Mouse (Mus musculus) brain, adult 10 weeks (tissue): ENCODE data around the gene Taco1. TPM values are rescaled to one million over a fixed set of nuclear protein-coding genes. Genes with fewer than 3 reads are reported as not detected.

Experiments used
- polyA plus RNA-seq: library from polyadenylated mRNA; stranded (reverse); fragments of 350-450 nt; fragmentation: Illumina TruSeq; extraction: RNeasy Lipid Tissue Mini Kit (QIAGEN cat#74804); gene quantifications from one replicate; pipeline ENCODE4 v1.2.3, GENCODE M21; 2015; ENCODE audit warnings: low read depth, low replicate concordance

Gene Taco1
- 20.1 TPM for polyA plus RNA-seq

DNA sequence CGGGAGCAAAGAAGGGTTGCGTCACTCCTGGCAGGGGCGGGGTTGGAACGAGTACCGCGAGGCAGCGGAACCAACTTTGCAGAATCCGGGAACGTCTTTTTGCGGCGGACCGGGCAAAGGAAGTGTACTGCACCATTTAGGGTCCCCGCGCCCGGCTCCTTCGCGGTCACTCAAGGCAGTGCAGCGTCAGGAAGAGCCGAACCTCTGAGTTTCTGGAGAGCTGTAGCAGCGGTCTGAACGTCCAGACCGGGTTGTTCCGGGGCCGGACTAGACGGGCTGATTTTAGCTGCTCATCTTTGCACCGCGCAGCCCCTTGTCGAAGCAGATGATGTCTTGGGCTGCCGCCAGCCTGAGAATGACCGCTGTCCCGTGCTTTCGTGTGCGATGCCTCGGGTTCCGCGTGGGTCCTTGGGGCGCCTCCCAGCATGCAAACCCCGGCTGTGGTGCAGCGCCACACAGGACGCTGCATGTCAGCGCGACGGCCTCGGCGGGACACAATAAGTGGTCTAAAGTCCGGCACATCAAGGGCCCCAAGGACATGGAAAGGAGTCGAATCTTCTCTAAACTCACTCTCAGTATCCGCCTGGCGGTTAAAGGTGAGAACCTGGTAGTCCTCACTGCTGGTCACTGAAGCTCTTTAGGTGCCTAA is at the start of gene Taco1:
Taco1 (plus strand) TSS at position 139 of the 649 bp plus-strand sequence.

DNA sequence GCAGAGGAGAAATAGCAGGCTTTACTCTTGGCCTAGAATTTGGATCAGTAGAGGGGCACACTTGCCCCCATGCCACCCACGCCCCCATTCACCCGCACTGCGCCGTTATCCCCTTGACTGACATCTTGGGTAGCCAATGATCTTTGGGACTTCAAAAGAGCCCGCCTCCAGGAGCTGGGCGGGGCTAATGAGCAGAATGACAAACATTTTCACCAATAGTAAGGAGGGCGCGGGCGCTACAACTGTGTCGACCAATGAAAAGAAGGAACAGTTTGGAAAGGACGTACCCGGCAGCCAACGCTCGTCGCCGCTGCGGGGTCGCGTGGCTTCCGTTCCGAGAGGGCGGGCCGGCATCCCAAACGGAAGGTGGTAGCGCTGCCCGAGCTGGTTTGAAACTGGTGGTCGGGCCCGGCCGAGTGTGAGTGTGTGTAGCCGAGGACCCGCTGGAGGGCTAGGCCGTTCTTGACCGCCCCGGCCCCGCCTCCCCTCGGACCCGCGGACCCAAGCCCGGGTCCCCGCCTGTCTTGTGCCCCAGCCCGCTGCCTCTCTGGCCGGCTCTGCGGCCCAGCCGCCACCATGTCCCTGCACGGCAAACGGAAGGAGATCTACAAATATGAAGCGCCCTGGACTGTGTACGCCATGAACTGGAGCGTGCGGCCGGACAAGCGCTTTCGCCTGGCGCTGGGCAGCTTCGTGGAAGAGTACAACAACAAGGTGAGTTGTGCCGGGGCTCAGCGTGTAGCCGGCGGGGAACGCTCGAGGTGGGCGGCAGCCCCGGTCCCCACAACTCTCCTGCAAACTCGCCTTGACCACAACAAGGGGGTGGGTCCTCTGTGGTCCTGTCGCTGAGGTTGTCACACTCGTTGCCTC is 29.1 kb upstream of the Taco1 start, which contains the start of gene Dcaf7:
Dcaf7 (plus strand) TSS at position 325 of the 870 bp plus-strand sequence.

DNA sequence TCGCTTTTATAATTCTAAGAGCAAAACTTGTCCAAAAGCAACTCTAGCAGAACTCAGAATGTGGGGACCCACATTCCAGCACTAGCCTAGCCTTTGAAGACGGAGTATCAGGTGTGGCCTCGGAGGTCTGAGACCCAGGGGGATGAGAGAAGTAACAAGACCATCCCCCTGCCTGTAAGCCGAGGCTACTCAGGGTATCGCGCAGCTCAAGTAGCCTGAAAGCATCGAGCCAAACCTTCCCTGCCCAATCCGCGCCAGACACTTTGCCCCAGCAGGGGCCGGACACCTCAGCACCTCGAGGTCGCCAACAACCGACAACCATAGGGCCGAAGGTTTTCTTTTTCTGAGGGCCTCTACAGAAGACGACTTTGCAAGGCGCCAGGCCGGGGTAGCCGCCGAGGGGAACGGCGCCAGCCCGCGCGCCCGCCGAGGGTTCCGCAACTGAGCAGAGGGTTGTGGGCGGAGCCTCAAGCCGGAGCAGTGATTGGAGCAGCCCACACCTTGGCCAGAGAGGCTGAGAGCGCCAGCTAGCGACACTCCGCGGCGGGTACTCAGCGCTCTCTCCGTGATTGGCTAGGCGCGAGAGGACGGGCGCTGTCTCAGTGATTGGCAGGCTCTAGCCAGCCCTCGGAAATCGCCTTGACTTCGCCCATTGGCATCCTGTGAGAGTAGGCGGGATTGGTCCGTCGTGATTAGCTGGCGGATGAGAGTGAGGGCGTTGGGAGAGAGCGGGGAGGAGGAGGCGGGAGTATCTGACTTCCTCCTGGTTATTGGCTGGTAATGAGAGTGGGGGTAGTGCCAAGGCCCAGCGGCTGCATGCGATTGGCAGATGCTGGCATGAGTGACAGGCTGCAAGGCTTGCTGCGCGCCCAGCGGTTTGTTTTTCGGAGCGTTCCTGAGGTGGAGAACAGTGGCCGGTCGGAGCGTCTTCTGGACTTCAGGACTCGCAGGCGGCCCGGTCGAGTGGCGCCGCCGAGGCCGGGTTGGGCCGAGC is 18.1 kb downstream of the Taco1 start, which contains the start of gene Map3k3:
Map3k3 (plus strand) TSS at position 906 of the 994 bp plus-strand sequence.

Other genes with a start within 250 kb of the Taco1 start
- 60.4 TPM for gene Cyb561, start 112.7 kb upstream of the Taco1 start, polyA plus RNA-seq
- 11.6 TPM for gene Ace, start 98.1 kb upstream of the Taco1 start, polyA plus RNA-seq
- not detected for gene Ace3, start 71.4 kb upstream of the Taco1 start, polyA plus RNA-seq
- 1.1 TPM for gene Kcnh6, start 57.9 kb upstream of the Taco1 start, polyA plus RNA-seq
- 80.7 TPM for gene Dcaf7, start 29.2 kb upstream of the Taco1 start, polyA plus RNA-seq
- 21.4 TPM for gene Map3k3, start 18.6 kb downstream of the Taco1 start, polyA plus RNA-seq
- gene Gm10840, start 94.8 kb downstream of the Taco1 start, polyA plus RNA-seq = not detected
- 78.9 TPM for gene Limd2, start 94.8 kb downstream of the Taco1 start, polyA plus RNA-seq
- gene Strada, start 136.1 kb downstream of the Taco1 start, polyA plus RNA-seq = 23.9 TPM
- 100 TPM for gene Ccdc47, start 150.3 kb downstream of the Taco1 start, polyA plus RNA-seq
- 46.6 TPM for gene Ddx42, start 150.9 kb downstream of the Taco1 start, polyA plus RNA-seq
- gene Ftsj3, start 190.0 kb downstream of the Taco1 start, polyA plus RNA-seq = 22.7 TPM
- gene Psmc5, start 190.1 kb downstream of the Taco1 start, polyA plus RNA-seq = 331 TPM
- 13.9 TPM for gene Smarcd2, start 206.9 kb downstream of the Taco1 start, polyA plus RNA-seq
- not detected for gene Tcam1, start 210.6 kb downstream of the Taco1 start, polyA plus RNA-seq
- gene Gh, start 235.8 kb downstream of the Taco1 start, polyA plus RNA-seq = not detected
- 0.54 TPM for gene Cd79b, start 248.7 kb downstream of the Taco1 start, polyA plus RNA-seq